Mouse (Mus musculus): ENCODE measurements around the gene Npas4.
A peak's percentile ranks its signal among the peaks of the same experiment; 100 is the strongest.

GRCm38 (mm10) chr19:4992904-4993303 is 2.8 kb upstream of the Npas4 start:
- TF ChIP-seq MAFK (IDR thresholded peaks at IDR 0.05; ENCODE audit: insufficient read depth, low read depth, low read length) (0 out of 2 replicates have a peak, but pooled peaks have one; percentile 19), HCFC1 (IDR thresholded peaks at IDR 0.05; ENCODE audit: borderline replicate concordance, insufficient read depth, low read length) (0 out of 2 replicates have a peak, but pooled peaks have one; percentile 7), ZNF384 (IDR thresholded peaks at IDR 0.05; ENCODE audit: low read depth, low read length) (no peak), ZC3H11A (IDR thresholded peaks at IDR 0.05; ENCODE audit: borderline replicate concordance, low read depth, low read length) (no peak), CHD2 (IDR thresholded peaks at IDR 0.05; ENCODE audit: low read depth, low read length) (no peak)

All from ES-E14 (cell line).